Mouse (Mus musculus) fibroblast of lung, adult 2 months (primary cell): Measurements from ENCODE around the gene Gm20388.
"Not testable (repeated sequence)": the region's sequence is repeated elsewhere in the genome, so short reads cannot be mapped to it uniquely, and the experiment has no call there.

Source experiments
- DNase-seq: peaks from one replicate; pipeline ENCODE4 v3.0.0-alpha.2; 2011; ENCODE audit warnings: low read depth

Gene Gm20388

DNA sequence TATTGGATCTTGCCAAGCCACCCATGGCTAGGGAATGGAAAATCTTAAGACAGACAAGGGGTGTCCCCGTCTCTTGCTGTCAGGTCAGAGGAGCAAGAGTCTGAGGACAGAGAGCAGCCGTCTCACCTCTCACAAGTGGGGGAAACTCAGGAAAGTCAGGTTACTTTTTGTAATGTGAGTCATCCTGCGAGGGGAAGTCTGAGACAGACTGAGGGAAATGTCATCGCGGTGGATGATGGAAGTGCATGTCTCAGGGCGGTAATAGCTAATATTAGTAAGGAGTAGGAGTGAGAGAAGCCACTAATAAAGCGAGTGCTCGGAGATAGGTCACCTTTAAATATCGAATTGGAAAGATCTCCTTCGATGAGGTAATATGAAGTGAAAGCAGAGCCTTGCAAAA is 798.5 kb downstream of the Gm20388 start:
- no peak for DNase-seq

GRCm38 (mm10) chr8:120715200-120715599 is 804.6 kb downstream of the Gm20388 start:
- no peak for DNase-seq

- DNase-seq, result no peak
These were observed 805.5 kb downstream of the Gm20388 start for GRCm38 (mm10) chr8:120715996-120716680.

DNA sequence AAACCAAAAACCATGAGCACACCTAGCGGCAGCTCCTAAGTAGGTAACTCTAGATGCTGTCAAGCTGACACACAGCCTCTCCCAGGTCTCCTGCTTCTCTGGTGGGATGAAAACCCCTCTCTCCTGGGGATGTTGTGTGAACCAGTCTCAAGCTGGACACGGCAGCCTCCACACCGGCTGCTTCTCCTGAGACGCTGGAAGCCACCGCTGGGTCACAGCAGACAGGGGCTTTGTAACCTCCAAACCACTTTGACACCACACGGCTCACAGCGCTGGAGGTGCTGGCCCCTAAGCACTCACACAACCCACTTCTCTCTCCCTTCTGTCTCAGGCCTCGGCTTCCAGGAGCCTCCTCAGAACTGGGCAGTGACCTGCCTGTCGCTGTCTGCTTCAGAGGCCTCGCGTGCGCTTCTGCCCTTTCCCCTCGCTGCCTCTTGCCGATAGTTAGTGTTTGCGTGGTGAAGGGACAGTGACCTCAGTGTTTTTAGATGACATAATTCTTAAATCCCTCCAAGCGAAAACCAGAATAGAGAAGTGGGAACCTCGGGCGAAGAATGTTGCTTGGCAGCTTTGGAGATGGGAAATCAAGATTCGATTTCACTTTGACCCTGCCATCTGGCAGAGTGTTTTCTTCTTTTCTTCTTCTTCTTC is 809.1 kb downstream of the Gm20388 start:
- DNase-seq, result no peak

GRCm38 (mm10) chr8:120723025-120723424 is 812.4 kb downstream of the Gm20388 start:
- DNase-seq, result no peak

DNA sequence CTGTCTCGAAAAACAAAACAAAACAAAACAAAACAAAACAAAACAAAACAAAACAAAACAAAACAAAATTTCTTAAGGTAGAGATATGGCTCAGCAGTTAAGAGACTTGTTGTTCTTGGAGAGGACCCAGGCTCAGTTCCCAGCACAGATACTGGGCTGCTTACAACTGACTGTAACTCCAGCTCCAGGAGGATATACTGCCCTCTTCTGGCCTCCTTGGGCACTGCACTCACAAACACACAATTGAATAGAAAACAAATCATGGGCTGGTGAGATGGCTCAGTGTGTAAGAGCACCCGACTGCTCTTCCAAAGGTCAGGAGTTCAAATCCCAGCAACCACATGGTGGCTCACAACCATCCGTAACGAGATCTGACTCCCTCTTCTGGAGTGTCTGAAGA is 813.5 kb downstream of the Gm20388 start:
- not testable (repeated sequence) for DNase-seq

- no peak for DNase-seq
These were observed 814.4 kb downstream of the Gm20388 start for GRCm38 (mm10) chr8:120724816-120725575.

GRCm38 (mm10) chr8:120725576-120725950 is 814.9 kb downstream of the Gm20388 start:
- DNase-seq, result no peak

GRCm38 (mm10) chr8:120726051-120726450 is 815.4 kb downstream of the Gm20388 start:
- no peak for DNase-seq

GRCm38 (mm10) chr8:120728488-120729160 is 818.0 kb downstream of the Gm20388 start:
- DNase-seq, result no peak

DNA sequence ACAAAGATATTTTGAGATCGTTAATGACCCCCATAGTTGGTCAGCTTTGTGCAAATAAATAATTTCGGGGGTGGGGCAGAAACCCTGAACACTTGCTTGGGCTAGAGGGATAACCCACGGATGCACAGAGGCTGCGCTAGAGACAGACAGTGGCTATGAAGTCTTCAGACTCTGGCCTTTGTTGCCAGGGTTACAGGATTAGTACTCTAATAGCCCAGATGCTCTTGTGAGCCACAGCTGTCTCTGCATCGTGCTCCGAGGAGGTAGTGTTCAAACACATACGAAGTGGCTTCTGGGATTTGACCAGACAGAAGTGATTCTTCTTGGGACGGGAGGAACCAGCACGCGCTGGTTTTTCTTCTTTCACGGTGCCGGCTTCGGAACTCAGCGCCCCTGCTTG is 820.9 kb downstream of the Gm20388 start:
- no peak for DNase-seq

GRCm38 (mm10) chr8:120732068-120732467 is 821.4 kb downstream of the Gm20388 start:
- DNase-seq, result no peak

DNA sequence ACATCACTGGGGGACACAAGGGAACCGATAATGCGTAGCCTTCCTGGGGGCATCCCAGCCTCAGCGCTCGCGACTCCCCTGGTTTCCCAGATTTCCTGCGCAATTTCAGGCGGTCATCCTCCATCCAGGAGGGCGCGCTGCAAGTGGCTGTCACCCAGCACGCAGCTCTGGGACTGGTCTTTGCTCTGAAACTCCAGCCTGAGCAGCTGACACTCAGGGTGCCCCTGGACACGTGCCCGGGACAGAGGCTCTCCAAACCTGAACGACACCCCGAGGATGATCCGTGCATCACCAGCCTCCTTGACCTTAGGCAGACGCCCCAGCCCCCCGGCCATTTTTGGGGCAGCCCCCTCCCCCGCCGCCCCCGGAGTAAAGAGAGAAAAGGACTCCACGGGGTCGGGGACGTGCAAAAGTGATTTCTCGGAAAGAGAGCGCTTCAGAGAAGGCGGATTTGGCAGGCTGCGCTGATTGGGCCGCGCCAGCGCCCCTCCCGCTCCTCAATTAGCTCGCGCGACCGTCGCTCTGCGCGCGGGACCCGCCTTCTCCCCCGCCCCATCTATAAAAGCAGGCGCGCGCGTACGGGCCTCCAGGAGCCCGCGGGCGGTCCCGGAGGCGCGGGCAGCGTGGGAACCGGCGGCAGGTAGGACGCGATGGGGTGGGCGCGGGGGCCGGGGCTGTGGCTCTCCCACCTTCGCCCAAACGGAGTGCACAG is 825.3 kb downstream of the Gm20388 start, which contains the start of gene Irf8:
TSS of gene Irf8 (plus strand) at position 589 of the 712 bp plus-strand sequence.
- DNase-seq, result no peak

GRCm38 (mm10) chr8:120736486-120736885 is 825.8 kb downstream of the Gm20388 start:
- no peak for DNase-seq

- no peak for DNase-seq
These were observed 826.5 kb downstream of the Gm20388 start for GRCm38 (mm10) chr8:120737166-120737565.

- no peak for DNase-seq
These were observed 828.1 kb downstream of the Gm20388 start for GRCm38 (mm10) chr8:120738771-120739170.

GRCm38 (mm10) chr8:120739526-120739925 is 828.9 kb downstream of the Gm20388 start:
- DNase-seq, result no peak

- DNase-seq, result no peak
These were observed 829.9 kb downstream of the Gm20388 start for GRCm38 (mm10) chr8:120740579-120740978.

DNA sequence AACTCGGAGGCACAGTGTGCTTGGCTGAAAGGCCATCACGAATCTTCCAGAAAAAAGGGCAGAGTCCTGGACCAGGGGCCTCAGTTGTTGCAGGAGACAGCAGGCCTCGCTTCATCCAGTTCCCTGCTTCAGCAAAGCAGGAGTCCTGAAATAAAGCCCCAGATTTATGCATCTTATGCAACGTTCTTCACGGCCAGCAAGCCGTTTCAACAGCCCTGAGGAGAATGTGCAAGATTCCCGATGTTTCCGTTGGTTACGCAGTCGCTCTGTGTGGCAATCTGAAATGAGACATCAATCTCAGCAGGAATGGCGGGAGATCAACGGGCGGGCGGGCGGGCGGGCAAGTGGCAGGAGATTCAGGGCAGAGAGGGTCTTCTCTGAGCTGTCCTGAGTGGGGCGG is 830.4 kb downstream of the Gm20388 start:
- no peak for DNase-seq

GRCm38 (mm10) chr8:120741815-120742530 is 831.3 kb downstream of the Gm20388 start:
- no peak for DNase-seq
